Mouse (Mus musculus) stomach, embryonic 16.5 days (tissue): Measurements from ENCODE around the gene Zfp326. TPM values are rescaled to one million over a fixed set of nuclear protein-coding genes. Genes with fewer than 3 reads are reported as not detected.

Experiments
- polyA plus RNA-seq: library from polyadenylated mRNA; unstranded; fragments of >200 nt; fragmentation: Nextera tagmentation; extraction: Ambion mirVana; gene quantifications from 2 replicates; pipeline ENCODE4 v1.2.1, GENCODE M21; 2015

Zfp326 gene
- polyA plus RNA-seq, 1 experiment from 2014 or later = 31.6 TPM

Other genes with a start within 250 kb of the Zfp326 start
- 8.8 and 9.7 TPM in 2 replicates for gene Lrrc8d, start 176.6 kb upstream of the Zfp326 start, polyA plus RNA-seq